Mouse (Mus musculus): ENCODE measurements around the gene Dgkq. TPM values are rescaled to one million over a fixed set of nuclear protein-coding genes. Genes with fewer than 3 reads are reported as not detected.

The Dgkq gene
- total RNA-seq, 2 experiments from 2014 or later: 54.1 to 55.0 TPM

DNA sequence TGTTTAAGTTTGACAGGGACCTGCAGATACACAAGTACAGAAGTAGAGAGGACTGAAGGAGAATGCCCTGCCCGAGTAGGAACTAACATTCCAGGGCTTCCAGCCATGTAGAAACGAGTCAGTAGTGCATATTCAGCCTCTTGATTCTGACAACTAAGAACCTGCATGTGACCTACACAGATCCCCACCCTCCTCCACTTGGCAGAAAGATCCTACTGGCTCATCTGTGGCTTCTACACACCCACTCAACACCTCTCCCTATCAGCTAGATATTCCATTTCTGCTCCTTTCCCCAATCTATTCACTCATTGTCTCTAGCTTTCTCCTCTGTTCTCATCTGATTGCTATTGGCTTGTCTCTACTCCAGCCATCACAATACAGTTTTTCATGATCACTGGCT, 47.6 kb downstream of the Dgkq start:
- no peak for DNase-seq (ENCODE audit: low spot score in 2 of 2)

DNA sequence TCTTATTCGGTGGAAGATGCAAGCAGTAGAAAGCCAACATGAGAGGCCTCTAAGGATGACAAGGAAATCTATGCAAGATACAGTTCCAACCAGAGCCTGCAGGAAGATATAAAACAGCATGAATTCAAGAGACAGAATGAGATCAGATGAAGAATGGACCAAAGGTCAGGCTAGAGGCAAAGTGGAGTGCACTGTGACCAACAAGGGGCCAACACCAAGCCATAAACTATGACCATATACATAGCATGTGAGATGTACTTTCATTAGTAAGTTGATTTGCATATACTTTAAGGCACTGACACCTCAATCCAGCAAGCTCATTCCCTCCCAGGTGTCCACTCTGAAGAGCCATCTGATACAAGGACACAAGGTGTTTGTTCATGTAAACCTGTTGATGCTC, 59.0 kb downstream of the Dgkq start:
- no peak for DNase-seq (ENCODE audit: low spot score in 2 of 2)

DNA sequence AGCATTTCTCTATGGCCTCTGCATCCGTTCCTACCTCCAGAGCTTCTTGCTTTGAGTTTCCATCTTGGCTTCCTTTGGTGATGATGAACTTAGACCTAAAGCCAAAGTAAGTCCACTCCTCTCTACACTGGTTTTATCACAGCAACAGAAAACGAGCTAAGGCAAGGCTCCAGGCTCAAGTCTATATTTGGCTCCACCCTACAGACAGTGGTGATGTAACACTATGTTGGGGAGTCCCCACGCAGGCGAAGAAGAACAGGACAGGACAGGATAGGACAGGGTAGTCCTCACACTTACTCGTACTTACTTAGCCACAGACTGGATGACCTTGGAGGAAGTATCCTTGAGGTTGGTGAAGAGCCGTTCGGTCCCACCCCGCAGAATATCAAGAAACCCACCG, 66.9 kb downstream of the Dgkq start:
- no peak for DNase-seq (ENCODE audit: low spot score in 2 of 2)

DNA sequence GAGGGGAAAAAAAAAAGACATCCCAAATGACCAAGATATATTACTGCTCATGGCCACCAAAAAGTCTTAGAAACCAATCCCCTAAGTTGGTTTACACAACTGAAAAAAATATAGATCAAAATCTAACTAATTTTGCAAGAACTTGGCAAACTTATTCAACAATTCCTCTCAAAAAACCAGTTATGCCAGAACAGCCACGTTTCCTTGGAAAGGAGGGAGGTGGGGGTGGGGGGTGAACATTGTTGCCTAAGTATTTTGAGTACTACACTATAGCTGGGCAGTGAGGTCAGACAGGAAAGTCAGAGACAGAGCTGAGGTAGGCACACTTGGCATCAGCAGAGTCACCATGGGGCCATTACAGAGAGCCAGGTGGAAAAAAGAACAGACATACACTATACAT, 69.5 kb downstream of the Dgkq start:
- DNase-seq (ENCODE audit: low spot score in 2 of 2): no peak

Other genes with a start within 250 kb of the Dgkq start
- 100 to 1,000 TPM; 331 to 343 TPM for gene Atp5k, start 235.2 kb downstream of the Dgkq start, total RNA-seq (2021)
- under 1 TPM; 0.58 to 0.98 TPM for gene Mfsd7a, start 220.8 kb downstream of the Dgkq start, total RNA-seq (2021)
- gene Pcgf3, start 208.4 kb downstream of the Dgkq start, total RNA-seq (2021): 10 to 100 TPM; 57.2 to 60.4 TPM
- 100 to 1,000 TPM; 582 to 600 TPM for gene Cplx1, start 119.6 kb downstream of the Dgkq start, total RNA-seq (2021)
- gene Gak, start 39.9 kb downstream of the Dgkq start, total RNA-seq (2021): 10 to 100 TPM; 93.4 to 97.9 TPM
- gene Tmem175, start 39.9 kb downstream of the Dgkq start, total RNA-seq (2021): 10 to 100 TPM; 36.7 to 41.1 TPM
- gene Idua, start 9.3 kb downstream of the Dgkq start, total RNA-seq (2021): 10 to 100 TPM; 10.1 to 10.9 TPM
- 1 to 10 TPM; 1.4 to 2.1 TPM for gene Slc26a1, start 5.9 kb upstream of the Dgkq start, total RNA-seq (2021)
- gene Fgfrl1, start 22.7 kb upstream of the Dgkq start, total RNA-seq (2021): 10 to 100 TPM; 17.9 to 19.8 TPM
- not detected for gene Rnf212, start 105.3 kb upstream of the Dgkq start, total RNA-seq (2021)
- not detected for gene Tmed11, start 125.7 kb upstream of the Dgkq start, total RNA-seq (2021)
- gene Vmn2r8, start 139.2 kb upstream of the Dgkq start, total RNA-seq (2021): not detected
- not detected for gene Vmn2r9, start 182.9 kb upstream of the Dgkq start, total RNA-seq (2021)

Data from layer of hippocampus, postnatal 14 days (tissue).